Mouse (Mus musculus) G1E (cell line): ENCODE data around the gene 1810049J17Rik.

Experiments used
- CTCF ChIP-seq: IDR thresholded peaks from 2 replicates; pipeline ENCODE4 v1.5.1; 2012; ENCODE audit warnings: low read depth, low read length, inconsistent platforms, mixed read lengths
- POLR2AphosphoS5 ChIP-seq: IDR thresholded peaks from 2 replicates; pipeline ENCODE4 v1.6.1; 2012; ENCODE audit warnings: low read depth, low read length, inconsistent platforms; ENCODE audit not compliant: insufficient replicate concordance

- TF ChIP-seq POLR2AphosphoS5 (no peak), CTCF (no peak)
Observed at GRCm38 (mm10) chr15:12341401-12341758, 19.7 kb upstream of the 1810049J17Rik start.
